Mouse (Mus musculus) Muller cell, postnatal 12 days (primary cell): Measurements from ENCODE around the gene Stat4.
"Not testable (repeated sequence)": the region's sequence is repeated elsewhere in the genome, so short reads cannot be mapped to it uniquely, and the experiment has no call there.

Experiments used
- DNase-seq: peaks from one replicate; pipeline ENCODE4 v3.0.0-alpha.2; 2015; ENCODE audit errors: inconsistent ontology term

Gene Stat4

DNA sequence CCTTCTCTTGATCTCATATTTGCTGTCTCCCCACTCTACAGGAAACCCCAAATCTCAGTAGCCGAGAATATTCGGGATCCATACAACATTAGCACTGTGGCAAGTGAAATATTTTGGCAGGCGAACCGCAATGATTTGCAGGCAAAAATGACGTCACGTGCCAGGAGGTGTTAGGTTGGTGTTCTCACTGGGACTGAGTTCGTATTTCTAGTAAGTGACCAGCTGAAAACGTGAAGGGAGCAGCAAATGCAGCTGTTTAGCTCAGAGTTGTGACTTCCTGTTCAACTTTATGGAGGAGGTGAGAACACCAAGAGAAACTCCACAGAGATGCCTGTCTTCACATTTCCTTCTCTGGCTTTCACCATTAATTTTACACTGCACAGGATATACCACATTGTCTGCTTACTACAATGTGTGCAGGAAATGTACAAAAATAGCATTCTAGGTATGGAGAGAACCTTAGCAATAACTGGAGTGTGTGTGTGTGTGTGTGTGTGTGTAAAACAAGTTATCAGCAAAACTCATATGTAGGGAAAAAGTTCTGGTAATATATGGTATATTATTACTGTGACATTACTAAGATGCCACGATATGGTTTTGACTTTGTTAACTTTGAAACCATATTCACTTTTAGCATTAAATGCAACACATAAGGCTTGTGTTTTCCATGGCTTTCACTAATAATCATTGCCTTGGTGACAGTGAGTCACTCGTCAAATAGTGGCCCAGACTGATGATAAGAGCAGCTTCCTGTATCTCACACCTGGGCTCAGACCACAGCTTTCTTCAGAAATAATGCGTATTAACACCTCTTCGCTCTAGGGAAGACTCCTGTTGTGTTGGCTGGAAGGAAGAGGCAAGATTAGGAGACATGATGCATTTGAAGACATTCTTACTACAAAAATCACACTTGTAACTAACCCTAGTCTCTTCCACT lies 48.1 kb downstream of the Stat4 start:
- DNase-seq, result no peak

DNA sequence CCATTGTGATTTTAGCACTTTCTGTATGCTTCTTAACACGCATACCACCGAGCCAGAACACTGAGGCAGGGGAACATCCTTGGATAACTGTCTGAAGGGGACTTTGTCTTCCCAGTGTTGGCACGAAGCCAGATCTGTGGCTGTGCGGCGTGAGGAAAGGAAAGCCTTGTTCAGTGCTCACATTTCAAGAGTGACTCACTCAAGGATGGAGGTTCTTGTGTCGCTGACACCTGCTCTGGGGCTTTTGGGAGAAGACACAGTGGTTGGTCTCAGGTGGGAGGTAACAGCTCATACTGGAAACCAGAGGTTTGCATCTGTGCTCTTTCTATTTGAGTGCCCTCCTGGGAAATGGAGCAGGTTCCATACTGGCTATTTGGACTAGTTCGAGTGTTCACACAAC lies 52.2 kb downstream of the Stat4 start:
- DNase-seq, result peak; percentile 7

DNA sequence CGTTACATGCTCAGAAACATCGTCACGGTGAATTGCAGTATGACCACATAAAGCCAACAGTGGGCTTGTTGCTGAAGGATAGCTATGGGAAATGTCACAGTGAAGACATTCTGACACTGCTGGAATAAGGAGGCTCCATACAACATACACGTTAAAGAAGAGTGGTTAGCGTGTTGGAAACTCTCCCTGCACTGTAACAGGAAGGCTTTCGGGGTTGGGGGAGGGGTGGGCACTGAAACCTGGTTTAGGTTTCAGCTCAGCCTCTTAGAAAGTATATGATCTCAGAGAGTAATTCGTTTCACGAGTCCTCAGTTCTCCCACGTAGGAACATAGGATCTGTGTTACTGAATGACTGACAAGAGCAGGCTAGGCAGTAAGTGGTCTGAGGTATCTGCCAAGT lies 52.7 kb downstream of the Stat4 start:
- no peak for DNase-seq

DNA sequence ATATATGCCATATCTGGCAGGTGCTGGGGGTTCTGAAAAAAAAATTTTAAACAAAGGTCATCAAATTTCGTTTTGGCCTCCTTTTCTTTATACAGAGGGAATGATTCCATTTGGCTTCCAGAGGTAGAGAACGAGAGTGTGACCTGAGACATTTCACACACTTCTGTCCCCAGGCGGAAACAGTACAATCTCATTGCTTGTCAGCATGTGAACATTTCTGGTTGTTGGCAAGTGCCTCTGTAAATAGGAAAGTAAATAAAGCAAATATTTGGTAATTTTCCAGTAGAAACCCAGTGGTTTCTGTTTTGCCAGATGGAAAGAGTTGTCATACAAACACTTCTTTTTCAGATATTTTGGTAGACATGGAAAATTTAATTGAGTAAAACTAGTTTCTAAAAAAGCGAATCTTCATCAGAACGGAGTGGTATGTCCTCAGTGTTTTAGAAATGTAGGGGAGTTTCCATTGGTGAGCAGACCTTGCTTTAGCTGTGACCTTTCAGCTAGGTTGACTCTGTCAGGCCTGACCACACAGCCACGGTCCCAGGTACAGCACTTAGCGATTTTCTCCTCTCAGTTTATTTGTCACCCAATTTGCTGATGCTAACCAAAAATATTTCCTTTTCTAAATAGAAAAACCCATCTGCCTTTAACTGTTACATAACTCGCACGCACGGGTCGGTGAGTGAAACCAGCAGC lies 53.6 kb downstream of the Stat4 start:
- peak; percentile 2 for DNase-seq

DNA sequence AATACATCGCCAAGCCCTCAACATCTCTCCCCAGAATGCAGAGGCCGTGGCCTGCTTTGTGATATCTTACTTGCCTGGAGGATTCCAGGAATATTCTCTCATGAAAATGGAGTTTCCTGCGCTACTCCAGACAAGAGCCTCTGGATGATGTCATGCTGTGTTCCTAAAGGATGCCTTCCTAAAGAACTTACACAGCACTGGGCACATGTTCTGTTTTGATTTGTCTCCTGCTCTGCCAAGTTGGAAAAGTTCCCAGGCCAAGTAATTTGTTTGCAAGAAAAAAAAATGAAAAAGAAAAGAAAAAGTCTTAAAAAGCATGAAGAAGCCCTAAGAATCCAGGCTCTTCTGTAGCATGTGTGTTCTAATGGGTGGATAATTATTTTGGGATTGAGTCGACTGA lies 56.2 kb downstream of the Stat4 start:
- peak; percentile 13 for DNase-seq

DNA sequence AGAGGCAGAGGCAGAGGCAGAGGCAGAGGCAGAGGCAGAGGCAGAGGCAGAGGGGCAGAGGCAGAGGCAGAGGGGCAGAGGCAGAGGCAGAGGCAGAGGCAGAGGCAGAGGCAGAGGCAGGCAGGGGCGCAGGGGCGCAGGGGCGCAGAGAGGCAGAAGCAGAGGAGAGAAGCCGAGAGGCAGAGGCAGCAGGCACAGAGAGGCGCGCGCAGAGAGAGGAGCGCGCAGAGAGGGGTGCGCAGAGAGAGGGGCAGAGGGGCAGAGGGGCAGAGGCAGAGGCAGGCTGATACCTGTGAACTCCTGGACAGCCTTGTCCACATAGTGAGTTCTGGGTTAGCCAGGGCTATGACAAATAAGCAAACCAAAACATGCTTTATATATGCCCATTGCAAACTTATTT lies 59.9 kb downstream of the Stat4 start:
- DNase-seq, result not testable (repeated sequence)

DNA sequence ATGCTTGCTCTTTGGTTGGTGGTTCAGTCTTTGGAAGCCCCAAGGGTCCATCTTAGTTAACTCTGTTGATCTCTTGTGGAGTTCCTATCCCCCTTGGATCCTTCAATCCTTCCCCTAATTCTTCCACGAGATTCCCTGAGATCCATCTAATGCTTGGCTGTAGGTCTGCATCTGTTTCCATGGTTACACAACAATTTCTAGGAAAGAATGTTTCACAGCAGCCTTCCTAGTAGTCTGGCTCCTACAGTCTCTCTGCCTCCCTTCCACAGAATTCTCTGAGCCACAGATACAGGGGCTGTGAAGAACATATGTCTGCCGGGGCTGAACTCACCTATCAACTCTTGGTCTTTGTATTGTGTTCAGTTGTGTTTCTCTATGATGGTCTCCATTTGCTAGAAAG lies 61.8 kb downstream of the Stat4 start:
- DNase-seq, result no peak

DNA sequence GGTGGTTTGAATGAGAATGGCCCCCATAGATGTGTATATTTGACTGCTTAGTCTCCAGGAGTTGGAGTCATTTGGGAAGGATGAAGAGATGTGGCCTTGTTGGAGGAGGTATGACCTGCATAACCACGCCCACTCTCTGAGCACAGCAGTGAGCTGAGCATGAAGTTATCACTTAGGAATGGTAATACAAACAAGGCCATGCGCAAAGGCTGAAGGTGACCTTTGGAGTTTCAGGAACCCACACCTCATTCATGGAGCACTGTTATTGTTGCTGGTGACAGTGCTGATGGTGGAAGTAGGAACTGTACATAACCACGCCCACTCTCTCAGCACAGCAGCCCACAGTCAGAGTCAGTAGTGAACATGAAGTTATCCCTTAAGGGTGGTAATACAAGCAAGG lies 62.9 kb downstream of the Stat4 start:
- no peak for DNase-seq

DNA sequence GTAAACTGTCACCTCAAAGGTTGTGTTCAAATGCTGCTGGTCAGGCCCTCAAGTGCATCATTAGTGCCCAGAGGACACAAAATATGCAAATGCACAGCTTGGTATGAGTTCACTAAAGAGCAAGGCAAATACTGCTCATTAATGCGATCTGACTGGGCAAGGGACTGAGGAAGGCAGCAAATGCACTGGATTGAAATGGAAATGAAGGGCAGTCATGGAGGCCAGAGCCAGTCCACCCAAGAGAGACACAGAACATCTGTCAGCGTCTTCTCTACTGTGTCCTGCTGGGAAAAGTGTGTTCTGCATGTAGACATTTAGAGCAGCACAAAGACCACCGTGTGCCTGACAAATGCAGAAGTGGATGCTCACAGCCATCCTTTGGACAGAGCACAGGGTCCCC lies 64.6 kb downstream of the Stat4 start:
- DNase-seq, result no peak

DNA sequence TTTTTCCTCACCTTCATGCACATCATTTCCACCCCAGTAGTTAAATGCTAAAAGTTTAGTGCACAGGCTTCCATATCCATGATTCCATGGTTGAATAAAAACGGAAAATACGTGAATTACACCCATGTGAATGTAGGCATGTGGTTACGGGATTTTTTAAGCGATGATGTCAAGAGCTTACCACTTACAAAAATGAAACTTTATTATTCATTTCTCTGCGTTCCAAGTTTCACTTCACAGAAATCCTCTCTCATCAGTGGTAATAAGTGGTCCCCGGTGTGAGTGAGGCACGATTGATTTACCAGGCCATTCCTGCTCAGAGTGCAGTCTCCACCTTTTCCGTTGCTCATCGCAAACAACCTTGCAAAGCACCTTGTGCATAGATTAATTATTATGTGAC lies 66.0 kb downstream of the Stat4 start:
- DNase-seq, result no peak

DNA sequence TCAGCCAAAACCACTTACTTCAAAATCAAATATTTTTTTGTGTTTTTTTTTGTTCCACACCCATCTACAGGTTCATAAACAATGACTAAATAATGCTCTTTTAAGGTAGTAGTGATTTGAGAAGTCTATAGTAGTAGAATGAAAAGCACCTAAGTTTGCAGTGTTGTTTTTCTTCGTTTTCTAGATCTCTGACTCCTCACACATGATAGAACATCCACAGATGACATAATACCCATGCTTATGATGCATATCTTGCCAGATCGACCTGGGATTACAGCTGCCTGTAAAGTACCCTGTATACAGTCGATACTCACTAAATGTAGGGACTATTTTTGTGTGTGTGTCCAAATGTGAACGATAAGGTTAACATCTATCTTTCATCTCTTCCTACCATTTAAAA lies 69.0 kb downstream of the Stat4 start:
- DNase-seq, result no peak

DNA sequence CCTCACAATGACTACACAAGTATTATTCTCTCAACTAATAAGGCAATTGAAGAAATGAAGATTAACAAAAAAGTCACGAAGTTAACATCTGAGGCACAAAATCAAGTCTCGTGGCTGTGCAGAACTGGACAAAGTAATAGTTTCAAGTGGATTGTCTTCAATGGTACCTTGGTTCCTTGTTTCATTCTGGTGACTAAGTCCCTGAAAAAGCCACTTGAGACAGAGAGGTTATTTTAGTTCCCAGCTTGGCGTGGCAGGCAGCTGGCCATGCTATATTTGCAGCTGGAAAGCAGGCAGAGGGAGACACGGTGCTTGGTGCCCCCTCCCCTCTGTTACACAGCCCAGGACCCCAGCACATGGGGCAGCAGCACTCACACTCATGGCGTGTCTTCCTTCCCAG lies 70.2 kb downstream of the Stat4 start:
- DNase-seq, result no peak

DNA sequence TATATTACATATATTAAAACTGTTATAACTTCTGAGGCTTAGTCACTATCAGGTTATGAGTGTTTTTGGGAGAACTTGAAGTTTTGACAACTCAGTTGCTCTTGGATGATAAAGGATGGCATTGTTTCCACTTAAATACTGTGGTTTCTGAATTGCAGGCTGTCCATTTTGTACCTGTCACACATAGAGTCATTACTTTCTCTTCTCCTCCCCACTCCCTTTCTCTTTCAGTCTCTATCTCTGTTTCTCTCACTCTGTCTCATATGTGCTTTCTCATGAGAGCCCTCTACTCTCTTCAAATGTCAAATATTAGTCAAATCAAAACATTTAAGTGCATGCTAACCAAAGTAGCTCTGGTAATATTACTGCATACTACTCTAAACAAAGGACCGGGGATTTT lies 79.3 kb downstream of the Stat4 start:
- DNase-seq, result no peak

DNA sequence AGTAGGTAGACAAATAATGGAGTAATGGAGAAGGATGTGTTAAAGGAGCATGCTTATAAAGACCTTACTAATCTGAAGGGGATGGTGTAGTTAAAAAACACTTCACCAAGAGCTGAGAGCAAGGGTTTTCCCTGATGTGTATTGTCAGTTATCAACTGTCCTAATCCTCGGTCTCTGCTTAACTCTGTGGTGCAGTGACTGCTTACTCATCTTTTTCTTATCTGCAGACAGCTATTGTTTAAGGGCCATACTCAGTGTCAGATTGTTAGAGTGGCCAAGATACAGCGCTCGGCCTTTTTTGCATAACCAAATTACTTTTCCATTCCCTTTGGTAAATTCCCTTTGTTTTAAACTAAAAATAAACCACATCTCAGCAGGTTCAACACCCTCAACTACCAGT lies 79.7 kb downstream of the Stat4 start:
- DNase-seq, result no peak

DNA sequence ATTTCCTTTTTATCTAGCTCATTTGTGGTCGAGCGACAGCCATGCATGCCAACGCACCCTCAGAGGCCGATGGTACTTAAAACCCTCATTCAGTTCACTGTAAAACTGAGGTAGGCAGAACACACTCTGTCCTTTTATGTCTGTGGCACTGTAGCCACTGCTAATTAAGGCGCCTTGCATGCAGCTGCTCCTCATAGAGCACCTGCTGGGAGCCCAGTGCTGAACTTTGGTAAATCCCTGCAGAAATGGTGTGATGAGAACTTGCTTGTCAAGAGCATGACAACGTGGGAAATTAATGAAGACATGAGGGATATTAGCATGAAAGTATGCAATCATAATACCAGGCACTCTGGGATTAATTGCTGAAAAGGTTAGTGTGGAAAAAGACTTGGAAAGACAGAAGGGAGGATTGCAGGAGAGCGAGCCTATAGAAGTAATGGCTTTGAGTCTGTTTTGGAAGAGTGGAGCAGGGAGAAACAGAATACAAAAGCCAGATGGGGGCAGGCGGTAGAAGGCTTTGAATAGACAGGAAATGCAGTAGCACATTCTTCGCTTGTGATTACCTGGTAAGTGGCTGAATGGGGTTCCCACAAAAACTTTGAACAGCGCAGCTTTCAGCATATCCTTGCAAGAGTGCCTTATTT lies 92.9 kb downstream of the Stat4 start:
- peak; percentile 38 for DNase-seq

DNA sequence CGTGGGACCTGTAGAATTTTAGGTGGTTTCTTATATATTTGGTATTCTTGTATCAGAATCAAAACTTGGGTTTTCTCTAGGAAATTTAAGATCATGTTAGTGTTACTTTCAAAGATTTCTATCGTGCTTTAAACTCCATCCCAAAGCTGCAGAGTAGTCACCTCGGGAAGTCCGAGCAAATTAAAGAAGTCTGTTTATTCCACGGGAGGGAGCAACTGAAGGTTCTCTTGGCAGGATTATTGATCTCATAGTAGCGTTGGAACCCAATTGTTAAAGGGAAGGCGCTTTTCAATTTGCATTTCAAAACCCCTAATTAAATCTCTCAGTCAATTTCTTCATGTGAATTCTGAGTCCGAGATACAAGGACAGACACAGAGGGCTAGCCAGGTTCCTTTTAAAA lies 93.4 kb downstream of the Stat4 start:
- DNase-seq, result no peak

DNA sequence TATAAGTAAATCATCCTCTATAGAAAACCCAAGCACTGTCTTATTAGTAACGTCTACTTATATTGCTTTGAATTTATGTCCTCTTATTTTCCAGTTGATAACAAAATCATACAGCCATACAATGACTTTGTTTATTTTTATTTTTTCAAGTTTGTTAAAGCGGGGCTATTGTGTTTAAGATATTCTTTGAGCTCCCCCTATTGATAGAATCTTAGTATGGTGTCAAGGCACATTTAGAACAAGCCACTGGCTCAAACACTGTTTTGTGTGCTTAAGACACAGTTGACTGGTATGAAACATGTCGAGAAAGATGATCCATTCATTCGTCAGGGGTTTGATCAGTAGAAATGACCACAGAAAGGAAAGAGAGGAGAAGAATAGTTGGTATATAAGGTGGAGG lies 99.3 kb downstream of the Stat4 start:
- peak; percentile 4 for DNase-seq

DNA sequence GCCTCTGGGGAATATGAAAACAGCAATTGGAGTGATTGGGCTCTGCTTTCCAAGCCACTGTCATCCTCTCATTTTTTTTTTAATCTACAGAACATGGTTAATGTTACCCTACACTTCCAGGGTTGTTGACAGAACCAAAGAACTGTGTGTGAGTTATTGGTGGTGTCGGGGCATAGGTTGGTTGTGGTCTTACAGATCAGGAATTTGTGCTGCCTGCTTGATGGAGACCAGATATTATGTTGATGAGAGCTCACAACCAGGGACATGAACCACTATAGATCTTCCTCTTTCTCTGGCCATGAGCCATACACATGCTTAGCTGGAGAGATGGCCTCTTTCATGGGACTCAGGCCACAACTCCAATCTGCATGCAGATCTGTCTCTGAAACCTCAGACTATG lies 100.2 kb downstream of the Stat4 start:
- no peak for DNase-seq

DNA sequence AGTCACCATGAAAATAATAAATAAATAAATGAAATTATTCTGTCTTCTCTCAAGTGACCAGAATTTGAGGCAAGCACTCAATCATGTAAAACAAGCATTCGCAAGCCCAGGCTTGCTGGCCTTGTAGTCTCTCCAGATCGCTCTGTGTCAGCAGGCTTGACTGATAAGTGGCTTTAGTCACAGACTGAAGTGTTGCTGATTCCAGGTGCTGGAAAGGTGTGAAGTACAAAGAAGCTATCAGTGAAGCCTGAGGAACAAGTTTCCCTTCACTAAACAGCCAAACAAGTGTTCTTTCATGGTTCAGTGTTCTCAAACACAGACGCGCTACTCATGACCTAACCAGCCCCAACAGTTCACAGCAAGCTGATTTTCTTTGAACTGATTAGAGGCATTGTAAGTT lies 101.7 kb downstream of the Stat4 start:
- no peak for DNase-seq

DNA sequence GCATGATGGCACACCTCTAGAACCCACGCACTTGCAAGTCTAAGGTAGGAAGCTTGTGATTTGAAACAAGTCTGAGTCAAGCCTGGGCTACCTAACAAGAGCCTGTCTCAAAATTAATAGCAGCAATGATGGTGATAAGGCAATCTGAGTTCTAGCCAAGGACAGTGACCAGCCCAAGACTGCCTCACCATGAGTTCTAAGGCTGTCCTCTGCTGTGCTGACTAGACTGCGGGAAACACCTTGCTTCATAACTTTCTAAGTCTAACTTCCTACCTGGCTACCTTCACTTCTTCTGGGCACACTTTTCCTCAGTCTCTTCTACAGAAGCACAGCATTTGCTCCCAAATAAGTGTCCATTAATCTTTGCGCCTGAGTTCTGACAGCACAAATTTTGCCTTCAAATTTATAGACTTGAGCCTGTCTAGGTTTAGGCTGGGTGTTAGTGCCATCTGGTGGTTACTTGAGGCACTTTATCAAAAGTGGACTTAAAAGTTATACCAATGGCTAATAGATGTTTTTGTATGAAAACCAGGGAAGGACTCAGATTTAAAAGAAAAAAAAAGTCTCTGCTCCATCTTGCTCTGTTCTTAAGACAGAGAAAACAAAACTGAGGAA lies 111.8 kb downstream of the Stat4 start:
- DNase-seq, result no peak

DNA sequence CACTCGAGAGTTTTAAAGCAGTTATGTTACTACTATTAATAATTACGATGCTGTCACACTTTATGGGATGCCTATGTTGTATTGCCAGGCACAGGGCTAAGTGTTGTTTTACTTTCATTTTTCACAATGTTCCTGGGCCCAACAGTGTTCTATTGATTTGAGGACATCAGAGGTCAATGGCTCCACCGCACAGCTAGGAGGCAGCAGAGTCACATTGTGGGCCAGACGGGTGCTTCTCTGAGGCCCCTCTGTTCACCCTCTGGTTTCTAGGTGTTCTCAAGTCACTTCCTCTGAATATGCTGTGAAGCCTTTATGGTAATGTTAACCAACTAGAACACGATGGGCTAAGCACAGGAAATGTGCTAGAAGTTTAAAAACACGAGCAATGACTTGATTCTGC lies 113.5 kb downstream of the Stat4 start:
- DNase-seq, result no peak

DNA sequence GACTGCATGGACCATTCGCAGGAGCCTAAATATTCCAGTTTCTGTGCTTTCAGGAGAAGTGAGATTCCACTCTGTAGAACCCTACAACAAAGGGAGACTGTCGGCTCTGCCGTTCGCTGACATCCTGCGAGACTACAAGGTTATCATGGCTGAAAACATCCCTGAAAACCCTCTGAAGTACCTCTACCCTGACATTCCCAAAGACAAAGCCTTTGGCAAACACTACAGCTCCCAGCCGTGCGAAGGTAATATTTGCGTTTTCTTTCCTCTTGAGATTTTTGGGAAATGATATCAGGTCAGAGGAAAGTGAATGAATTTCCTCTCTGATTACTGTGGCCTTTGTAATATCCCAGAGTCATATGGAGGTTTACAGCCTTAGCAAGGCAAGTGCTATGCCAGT lies 115.8 kb downstream of the Stat4 start:
- DNase-seq, result no peak
